Mouse (Mus musculus) thymus, adult 2 months (tissue): Measurements from ENCODE around the gene Rmdn2.

Experiments used
- CTCF ChIP-seq: fragments of 200-500 bp; IDR thresholded peaks from 2 replicates; pipeline ENCODE4 v1.5.1; 2012; ENCODE audit warnings: mild to moderate bottlenecking, control low read depth, low read length, moderate library complexity, borderline replicate concordance; ENCODE audit not compliant: control insufficient read depth, poor library complexity, insufficient read depth; ENCODE audit errors: extremely low read depth
- POLR2A ChIP-seq: fragments of 200-500 bp; IDR thresholded peaks from 2 replicates; pipeline ENCODE4 v1.6.1; 2012; ENCODE audit warnings: mild to moderate bottlenecking, low read length, control low read depth, moderate library complexity; ENCODE audit not compliant: control insufficient read depth, poor library complexity, insufficient read depth; ENCODE audit errors: extremely low read depth

- no peak for TF ChIP-seq CTCF
- TF ChIP-seq POLR2A = no peak
These were observed 38.2 kb downstream of the Rmdn2 start for GRCm38 (mm10) chr17:79649893-79650292.
